Mouse (Mus musculus) megakaryocyte-erythroid progenitor cell, adult 5-6 weeks (primary cell): ENCODE results near the gene Stat1. TPM values are rescaled to one million over a fixed set of nuclear protein-coding genes. Genes with fewer than 3 reads are reported as not detected.

Experiments
- ATAC-seq: replicated peaks from 2 replicates; pipeline ENCODE4 v1.8.0; 2016; ENCODE audit warnings: mild to moderate bottlenecking, inconsistent platforms; ENCODE audit not compliant: severe bottlenecking, poor library complexity, low FRiP score, low TSS enrichment
- total RNA-seq, 2 experiments: library from RNA; stranded (forward) in 1 of 2; stranded (reverse) in 1 of 2; fragments of 200-1000, 215-1000 nt in 1 of 2; fragments of >200 nt in 1 of 2; fragmentation: Nextera tagmentation in 1 of 2; gene quantifications; 2 replicates each; pipeline ENCODE4 v1.2.3; 2014 to 2017

The Stat1 gene
- total RNA-seq, 2 experiments from 2014 or later = 45.6 to 47.4 TPM

- ATAC-seq = no peak
Observed at GRCm38 (mm10) chr1:52127350-52127749, 8.1 kb downstream of the Stat1 start.

- ATAC-seq = no peak
Observed at GRCm38 (mm10) chr1:52129794-52130193, 10.6 kb downstream of the Stat1 start.

- no peak for ATAC-seq
Observed at GRCm38 (mm10) chr1:52131787-52132377, 12.6 kb downstream of the Stat1 start.

GRCm38 (mm10) chr1:52133254-52133653 lies 14.0 kb downstream of the Stat1 start:
- ATAC-seq = no peak

- no peak for ATAC-seq
Observed at GRCm38 (mm10) chr1:52137292-52137691, 18.1 kb downstream of the Stat1 start.

GRCm38 (mm10) chr1:52140534-52140933 lies 21.3 kb downstream of the Stat1 start:
- ATAC-seq = no peak

GRCm38 (mm10) chr1:52141482-52141881 lies 22.2 kb downstream of the Stat1 start:
- no peak for ATAC-seq

- no peak for ATAC-seq
Observed at GRCm38 (mm10) chr1:52142117-52142516, 22.9 kb downstream of the Stat1 start.

GRCm38 (mm10) chr1:52143191-52143590 lies 24.0 kb downstream of the Stat1 start:
- no peak for ATAC-seq

GRCm38 (mm10) chr1:52143596-52144156 lies 24.4 kb downstream of the Stat1 start:
- no peak for ATAC-seq

GRCm38 (mm10) chr1:52144907-52145306 lies 25.7 kb downstream of the Stat1 start:
- ATAC-seq = no peak

GRCm38 (mm10) chr1:52146214-52146970 lies 27.2 kb downstream of the Stat1 start:
- ATAC-seq = peak; percentile 54

GRCm38 (mm10) chr1:52147431-52147830 lies 28.2 kb downstream of the Stat1 start:
- ATAC-seq = no peak

- no peak for ATAC-seq
Observed at GRCm38 (mm10) chr1:52148178-52148577, 28.9 kb downstream of the Stat1 start.

GRCm38 (mm10) chr1:52148696-52149095 lies 29.5 kb downstream of the Stat1 start:
- ATAC-seq = no peak

- peak; percentile 93 for ATAC-seq
Observed at GRCm38 (mm10) chr1:52149934-52150346, 30.7 kb downstream of the Stat1 start.

- peak; percentile 76 for ATAC-seq
Observed at GRCm38 (mm10) chr1:52150676-52151075, 31.4 kb downstream of the Stat1 start.

- no peak for ATAC-seq
Observed at GRCm38 (mm10) chr1:52151166-52151565, 31.9 kb downstream of the Stat1 start.

GRCm38 (mm10) chr1:52152369-52152768 lies 33.1 kb downstream of the Stat1 start:
- no peak for ATAC-seq

- no peak for ATAC-seq
Observed at GRCm38 (mm10) chr1:52152936-52153335, 33.7 kb downstream of the Stat1 start.

GRCm38 (mm10) chr1:52154890-52155289 lies 35.6 kb downstream of the Stat1 start:
- no peak for ATAC-seq
